Mouse (Mus musculus) megakaryocyte, embryonic 14.5 days (primary cell): ENCODE data around the gene Zfp36l2. TPM values are rescaled to one million over a fixed set of nuclear protein-coding genes. Genes with fewer than 3 reads are reported as not detected.
A peak's percentile ranks its signal among the peaks of the same experiment; 100 is the strongest.

Source experiments
- H3K27me3 ChIP-seq: replicated peaks from 2 replicates; pipeline ENCODE3; 2012; ENCODE audit warnings: inconsistent platforms
- H3K36me3 ChIP-seq: replicated peaks from 2 replicates; pipeline ENCODE3; 2012; ENCODE audit warnings: low read length, inconsistent platforms, mixed read lengths
- H3K4me1 ChIP-seq: 2 replicates; pipeline ENCODE4 v1.6.1; 2012; ENCODE audit warnings: inconsistent platforms
- H3K4me3 ChIP-seq: replicated peaks from 2 replicates; pipeline ENCODE3; 2012; ENCODE audit warnings: moderate library complexity, mild to moderate bottlenecking, inconsistent platforms
- H3K9me3 ChIP-seq: 2 replicates; pipeline ENCODE4 v1.6.1; 2012; ENCODE audit warnings: inconsistent platforms
- FLI1 ChIP-seq: IDR thresholded peaks from 2 replicates; pipeline ENCODE4 v1.6.1; 2012; ENCODE audit warnings: low read length, inconsistent platforms, mixed read lengths
- GATA1 ChIP-seq: IDR thresholded peaks from 3 replicates; pipeline ENCODE4 v1.6.1; 2012; ENCODE audit warnings: mixed read lengths, low read length, inconsistent platforms, borderline replicate concordance
- polyA plus RNA-seq: library from polyadenylated mRNA; stranded (reverse); fragments of >175 nt; gene quantifications from 2 replicates; pipeline ENCODE4 v1.2.3, GENCODE M21; 2012; ENCODE audit warnings: low replicate concordance; ENCODE audit not compliant: insufficient read depth

The Zfp36l2 gene
- polyA plus RNA-seq, 1 experiment = 174 TPM

GRCm38 (mm10) chr17:84179026-84179972 is 8.4 kb downstream of the Zfp36l2 start:
- Histone ChIP-seq H3K4me1 (peaks cover 76% of the 10 kb centered on the region), H3K36me3 (peaks cover 53% of the 10 kb centered on the region), H3K4me3 (peak overlapping the region; percentile 95), H3K27me3 (no peaks in the 10 kb centered on the region), H3K9me3 (peaks cover 11% of the 10 kb centered on the region)
- TF ChIP-seq GATA1 (no peak), FLI1 (no peak)

- Histone ChIP-seq H3K9me3 (peaks cover 11% of the 10 kb centered on the region), H3K4me3 (peak overlapping the region; percentile 33), H3K36me3 (peaks cover 51% of the 10 kb centered on the region), H3K4me1 (peaks cover 65% of the 10 kb centered on the region), H3K27me3 (no peaks in the 10 kb centered on the region)
- TF ChIP-seq FLI1 (no peak), GATA1 (no peak)
These were observed 10.3 kb downstream of the Zfp36l2 start for GRCm38 (mm10) chr17:84177481-84177880.

GRCm38 (mm10) chr17:84176446-84176845 is 11.3 kb downstream of the Zfp36l2 start:
- peaks cover 47% of the 10 kb centered on the region for H3K36me3 ChIP-seq
- peaks cover 11% of the 10 kb centered on the region for H3K9me3 ChIP-seq
- TF ChIP-seq GATA1 (no peak), FLI1 (no peak)
- H3K27me3 ChIP-seq = no peaks in the 10 kb centered on the region
- no peak overlapping the region for H3K4me3 ChIP-seq
- peaks cover 55% of the 10 kb centered on the region for H3K4me1 ChIP-seq

- H3K36me3 ChIP-seq = peaks cover 44% of the 10 kb centered on the region
These were observed 12.6 kb downstream of the Zfp36l2 start for GRCm38 (mm10) chr17:84175196-84175595.

GRCm38 (mm10) chr17:84167377-84167776 is 20.4 kb downstream of the Zfp36l2 start:
- H3K9me3 ChIP-seq = no peaks in the 10 kb centered on the region
- TF ChIP-seq GATA1 (no peak), FLI1 (no peak)
- H3K4me3 ChIP-seq = no peak overlapping the region
- no peaks in the 10 kb centered on the region for H3K27me3 ChIP-seq
- peaks cover 63% of the 10 kb centered on the region for H3K4me1 ChIP-seq
- H3K36me3 ChIP-seq = peaks cover 45% of the 10 kb centered on the region

More at GRCm38 (mm10) chr17:84175196-84175595, 12.6 kb downstream of the Zfp36l2 start:
- H3K9me3 ChIP-seq = peaks cover 11% of the 10 kb centered on the region
- no peak overlapping the region for H3K4me3 ChIP-seq
- H3K4me1 ChIP-seq = peaks cover 42% of the 10 kb centered on the region
- H3K27me3 ChIP-seq = no peaks in the 10 kb centered on the region
- TF ChIP-seq FLI1 = no peak
- no peak for TF ChIP-seq GATA1

- peaks cover 74% of the 10 kb centered on the region for H3K4me1 ChIP-seq
- H3K36me3 ChIP-seq = peaks cover 53% of the 10 kb centered on the region
- TF ChIP-seq FLI1 = no peak
- no peak for TF ChIP-seq GATA1
- no peaks in the 10 kb centered on the region for H3K27me3 ChIP-seq
- no peaks in the 10 kb centered on the region for H3K9me3 ChIP-seq
- peak overlapping the region; percentile 16 for H3K4me3 ChIP-seq
These were observed 21.4 kb downstream of the Zfp36l2 start for GRCm38 (mm10) chr17:84166135-84166860.

- TF ChIP-seq FLI1 (no peak), GATA1 (no peak)
- peaks cover 79% of the 10 kb centered on the region for H3K4me1 ChIP-seq
These were observed 22.0 kb downstream of the Zfp36l2 start for GRCm38 (mm10) chr17:84165735-84166134.

GRCm38 (mm10) chr17:84164146-84164545 is 23.6 kb downstream of the Zfp36l2 start:
- Histone ChIP-seq H3K4me3 (no peak overlapping the region), H3K9me3 (no peaks in the 10 kb centered on the region), H3K4me1 (peaks cover 93% of the 10 kb centered on the region), H3K27me3 (no peaks in the 10 kb centered on the region), H3K36me3 (peaks cover 71% of the 10 kb centered on the region)
- no peak for TF ChIP-seq FLI1
- no peak for TF ChIP-seq GATA1

More at GRCm38 (mm10) chr17:84165735-84166134, 22.0 kb downstream of the Zfp36l2 start:
- Histone ChIP-seq H3K4me3 (no peak overlapping the region), H3K27me3 (no peaks in the 10 kb centered on the region), H3K9me3 (no peaks in the 10 kb centered on the region), H3K36me3 (peaks cover 58% of the 10 kb centered on the region)

GRCm38 (mm10) chr17:84163066-84163785 is 24.5 kb downstream of the Zfp36l2 start:
- peaks cover 96% of the 10 kb centered on the region for H3K4me1 ChIP-seq
- H3K4me3 ChIP-seq = peak overlapping the region; percentile 29
- H3K27me3 ChIP-seq = no peaks in the 10 kb centered on the region
- H3K9me3 ChIP-seq = no peaks in the 10 kb centered on the region
- H3K36me3 ChIP-seq = peaks cover 75% of the 10 kb centered on the region
- no peak for TF ChIP-seq GATA1
- TF ChIP-seq FLI1 = no peak
